Mouse (Mus musculus) C2C12 (cell line): ENCODE results near the gene Pafah2. TPM values are rescaled to one million over a fixed set of nuclear protein-coding genes. Genes with fewer than 3 reads are reported as not detected.

Source experiments
- H3K27me3 ChIP-seq: one replicate; pipeline ENCODE4 v1.6.1; 2011; ENCODE audit not compliant: control insufficient read depth, insufficient read depth, insufficient read length
- H3K36me3 ChIP-seq: one replicate; pipeline ENCODE4 v1.6.1; 2011; ENCODE audit not compliant: control insufficient read depth, insufficient read depth
- H3K4me3 ChIP-seq: one replicate; pipeline ENCODE4 v1.5.1; 2011; ENCODE audit warnings: mild to moderate bottlenecking, control low read depth; ENCODE audit not compliant: poor library complexity, insufficient read depth, severe bottlenecking
- H3K79me2 ChIP-seq: one replicate; pipeline ENCODE4 v1.6.1; 2011; ENCODE audit not compliant: control insufficient read depth, insufficient read depth
- H3K79me3 ChIP-seq: one replicate; pipeline ENCODE4 v1.6.1; 2011; ENCODE audit warnings: low read depth, control low read depth
- H3ac ChIP-seq: one replicate; pipeline ENCODE3; 2011; ENCODE audit warnings: low read depth; ENCODE audit not compliant: control insufficient read depth, insufficient read length
- CEBPB ChIP-seq: IDR thresholded peaks from one replicate; pipeline ENCODE4 v1.6.1; 2011; ENCODE audit warnings: low read depth, mild to moderate bottlenecking, control low read depth, moderate library complexity
- CTCF ChIP-seq: IDR thresholded peaks from one replicate; pipeline ENCODE4 v1.5.1; 2011; ENCODE audit not compliant: control insufficient read depth, insufficient read depth, insufficient read length
- FOSL1 ChIP-seq: IDR thresholded peaks from one replicate; pipeline ENCODE4 v1.8.0; 2011; ENCODE audit warnings: mild to moderate bottlenecking, low read length; ENCODE audit not compliant: poor library complexity, insufficient read depth, severe bottlenecking
- MAX ChIP-seq: IDR thresholded peaks from one replicate; pipeline ENCODE4 v1.6.1; 2011; ENCODE audit warnings: mild to moderate bottlenecking, control low read depth
- MYOD1 ChIP-seq: IDR thresholded peaks from one replicate; pipeline ENCODE4 v1.6.1; 2011; ENCODE audit warnings: low read depth; ENCODE audit not compliant: control insufficient read depth, insufficient read length
- MYOG ChIP-seq: IDR thresholded peaks from one replicate; pipeline ENCODE4 v1.6.1; 2011; ENCODE audit not compliant: control insufficient read depth, insufficient read length; ENCODE audit errors: extremely low read depth
- USF1 ChIP-seq: IDR thresholded peaks from one replicate; pipeline ENCODE4 v1.6.1; 2011; ENCODE audit warnings: low read depth, mild to moderate bottlenecking, control low read depth, moderate library complexity
- polyA plus RNA-seq: library from polyadenylated mRNA; unstranded; fragments of >200 nt; fragmentation: generic; extraction: Trizol; gene quantifications from one replicate; pipeline ENCODE4 v1.2.1, GENCODE M21; 2012; ENCODE audit warnings: missing spikeins

Pafah2 gene
- polyA plus RNA-seq, 1 experiment = 9.0 TPM

GRCm38 (mm10) chr4:134443589-134443988, 47.5 kb downstream of the Pafah2 start:
- TF ChIP-seq MYOG = no peak
- TF ChIP-seq CEBPB = no peak
- TF ChIP-seq CTCF = no peak
- TF ChIP-seq USF1 = no peak
- TF ChIP-seq MAX = no peak
- TF ChIP-seq MYOD1 = no peak
- TF ChIP-seq FOSL1 = no peak
- H3K79me3 ChIP-seq = no peaks in the 10 kb centered on the region
- H3ac ChIP-seq = no peak overlapping the region
- H3K4me3 ChIP-seq = no peak overlapping the region
- no peaks in the 10 kb centered on the region for H3K79me2 ChIP-seq
- no peaks in the 10 kb centered on the region for H3K36me3 ChIP-seq
- peaks cover 3% of the 10 kb centered on the region for H3K27me3 ChIP-seq

- TF ChIP-seq MAX (no peak), MYOG (no peak), MYOD1 (no peak), CTCF (no peak), FOSL1 (no peak), USF1 (no peak), CEBPB (no peak)
- H3K4me3 ChIP-seq = no peak overlapping the region
- H3K79me3 ChIP-seq = no peaks in the 10 kb centered on the region
- no peaks in the 10 kb centered on the region for H3K36me3 ChIP-seq
- peaks cover 12% of the 10 kb centered on the region for H3K27me3 ChIP-seq
- no peak overlapping the region for H3ac ChIP-seq
- H3K79me2 ChIP-seq = no peaks in the 10 kb centered on the region
These were observed 48.8 kb downstream of the Pafah2 start for GRCm38 (mm10) chr4:134444949-134445348.

GRCm38 (mm10) chr4:134445489-134445888, 49.4 kb downstream of the Pafah2 start:
- TF ChIP-seq USF1 = no peak
- no peak for TF ChIP-seq MYOD1
- TF ChIP-seq MAX = no peak
- no peak for TF ChIP-seq CTCF
- TF ChIP-seq CEBPB = no peak
- TF ChIP-seq FOSL1 = no peak
- no peak for TF ChIP-seq MYOG
- Histone ChIP-seq H3ac (no peak overlapping the region), H3K79me3 (no peaks in the 10 kb centered on the region), H3K27me3 (peaks cover 17% of the 10 kb centered on the region), H3K79me2 (no peaks in the 10 kb centered on the region), H3K4me3 (no peak overlapping the region), H3K36me3 (no peaks in the 10 kb centered on the region)

GRCm38 (mm10) chr4:134447966-134448365, 51.8 kb downstream of the Pafah2 start:
- peaks cover 30% of the 10 kb centered on the region for H3K27me3 ChIP-seq

GRCm38 (mm10) chr4:134449595-134450391, 53.7 kb downstream of the Pafah2 start:
- H3K79me2 ChIP-seq = no peaks in the 10 kb centered on the region
- peaks cover 43% of the 10 kb centered on the region for H3K27me3 ChIP-seq
- no peaks in the 10 kb centered on the region for H3K36me3 ChIP-seq
- no peak overlapping the region for H3ac ChIP-seq
- no peak overlapping the region for H3K4me3 ChIP-seq
- TF ChIP-seq FOSL1 (no peak), MAX (no peak), CEBPB (no peak), CTCF (no peak), USF1 (no peak), MYOD1 (no peak), MYOG (no peak)
- H3K79me3 ChIP-seq = no peaks in the 10 kb centered on the region

More at GRCm38 (mm10) chr4:134447966-134448365, 51.8 kb downstream of the Pafah2 start:
- H3K79me2 ChIP-seq = no peaks in the 10 kb centered on the region
- no peak overlapping the region for H3K4me3 ChIP-seq
- H3K36me3 ChIP-seq = no peaks in the 10 kb centered on the region
- TF ChIP-seq CEBPB = no peak
- TF ChIP-seq MYOG = no peak
- TF ChIP-seq USF1 = no peak
- no peak for TF ChIP-seq MYOD1
- no peak for TF ChIP-seq FOSL1
- TF ChIP-seq MAX = no peak
- H3ac ChIP-seq = no peak overlapping the region
- no peaks in the 10 kb centered on the region for H3K79me3 ChIP-seq
